Mouse (Mus musculus): Measurements from ENCODE around the gene Ddx49.

DNA sequence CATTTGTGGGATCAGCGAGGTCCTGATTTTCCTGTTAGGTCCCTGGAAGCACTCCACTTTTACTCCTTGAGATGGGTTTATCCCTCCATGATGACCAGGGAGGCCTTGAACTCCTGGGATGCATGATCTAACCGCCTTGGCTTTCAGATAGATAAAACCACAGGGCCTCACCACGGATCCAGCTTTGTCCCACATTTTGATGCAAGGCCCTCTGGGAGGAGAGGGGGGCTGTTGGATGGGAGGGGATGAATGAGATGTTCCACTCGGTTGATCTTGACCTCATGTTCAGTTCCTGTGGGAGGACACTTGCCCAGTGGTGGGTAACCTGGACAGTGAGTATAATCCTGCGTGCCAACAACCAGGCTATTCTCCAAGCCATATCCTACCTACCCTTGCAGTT lies 17.9 kb downstream of the Ddx49 start:
- TF ChIP-seq CTCF (IDR thresholded peaks at IDR 0.05; ENCODE audit: low read depth, low read length) (no peak), POLR2A (IDR thresholded peaks at IDR 0.05; ENCODE audit: extremely low read depth, insufficient read depth, low read length) (no peak)

All from liver, adult 2 months (tissue).